Mouse (Mus musculus) cerebellum, adult 11 months (tissue): Measurements from ENCODE around the gene Cd93.

ENCODE experiments used
- DNase-seq: peaks from one replicate; pipeline ENCODE4 v3.0.0; 2022

Gene Cd93

DNA sequence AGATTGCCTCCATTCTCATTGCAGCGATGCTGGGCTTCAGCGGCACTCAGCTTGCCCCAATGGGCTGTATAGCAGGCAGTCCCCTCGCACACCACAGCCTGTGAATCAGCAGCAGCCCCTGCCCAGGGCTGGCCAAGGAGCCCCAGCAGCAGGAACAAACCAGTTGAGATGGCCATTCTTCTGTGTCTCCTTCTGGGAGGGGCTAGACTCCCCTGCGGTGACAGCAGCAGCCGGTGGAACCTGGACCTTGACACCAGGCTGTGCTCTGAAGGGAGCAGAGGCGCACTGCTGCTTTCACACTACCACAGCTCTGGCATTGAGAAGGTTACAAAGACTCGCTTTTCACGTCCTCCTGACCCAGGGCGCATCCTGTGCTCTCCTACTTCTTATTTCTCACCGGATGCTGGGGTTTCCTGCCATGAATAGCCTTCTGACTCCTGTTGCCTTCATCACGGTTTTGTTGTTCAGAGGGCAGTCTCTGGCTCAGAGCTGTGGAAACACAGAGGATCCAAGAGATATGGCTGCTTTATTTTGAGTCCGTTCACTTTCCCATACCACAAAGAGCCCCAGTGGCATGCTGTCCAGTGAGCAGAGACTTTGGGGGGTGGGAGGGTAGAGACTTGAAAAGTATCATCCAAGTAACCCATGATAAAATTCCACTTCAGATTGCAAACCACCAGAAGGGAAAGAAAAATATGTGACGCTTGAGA lies at the start of gene Cd93:
Cd93 (minus strand) TSS at position 315 of the 710 bp plus-strand sequence.
- no peak for DNase-seq

DNA sequence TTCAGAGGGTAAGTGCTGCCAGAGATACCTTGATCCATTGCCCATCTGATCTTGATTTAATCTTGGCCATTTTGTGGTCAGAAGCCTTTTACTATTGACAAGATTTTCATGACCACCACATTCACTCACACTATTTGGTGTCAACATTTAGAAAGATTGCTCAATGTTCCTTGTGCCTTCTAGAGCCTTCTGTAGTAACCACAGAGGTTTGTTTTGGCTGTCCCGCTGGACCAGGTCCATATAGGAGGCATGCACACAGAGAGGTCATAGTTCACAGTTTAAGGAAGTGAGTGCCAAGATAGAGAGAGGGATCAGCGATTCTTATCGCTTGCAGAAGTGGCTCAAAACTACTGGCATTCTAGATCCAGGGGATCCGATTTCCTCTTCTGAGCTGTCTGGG lies 48.7 kb upstream of the Cd93 start:
- no peak for DNase-seq

DNA sequence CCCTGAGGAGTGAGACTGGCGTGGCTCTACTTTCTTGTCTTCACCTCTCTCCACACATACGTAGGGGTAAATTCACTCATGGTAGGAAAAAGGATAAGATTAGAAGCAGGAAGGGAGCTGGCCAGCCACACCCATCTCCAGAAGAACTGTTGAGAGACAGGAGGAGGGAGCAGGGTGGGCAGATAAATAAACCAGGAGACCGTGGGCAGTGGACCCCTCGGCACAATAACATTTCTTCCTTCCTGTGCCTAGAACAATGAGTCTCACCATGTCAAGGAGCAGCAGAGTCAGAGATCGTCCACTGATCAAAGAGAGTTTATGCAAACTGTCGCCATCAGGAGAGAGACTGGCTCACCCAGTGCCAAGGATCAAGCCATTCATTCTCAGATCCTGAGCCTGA lies 46.8 kb upstream of the Cd93 start:
- no peak for DNase-seq

- no peak for DNase-seq
Observed at GRCm38 (mm10) chr2:148488885-148489284, 45.5 kb upstream of the Cd93 start.

DNA sequence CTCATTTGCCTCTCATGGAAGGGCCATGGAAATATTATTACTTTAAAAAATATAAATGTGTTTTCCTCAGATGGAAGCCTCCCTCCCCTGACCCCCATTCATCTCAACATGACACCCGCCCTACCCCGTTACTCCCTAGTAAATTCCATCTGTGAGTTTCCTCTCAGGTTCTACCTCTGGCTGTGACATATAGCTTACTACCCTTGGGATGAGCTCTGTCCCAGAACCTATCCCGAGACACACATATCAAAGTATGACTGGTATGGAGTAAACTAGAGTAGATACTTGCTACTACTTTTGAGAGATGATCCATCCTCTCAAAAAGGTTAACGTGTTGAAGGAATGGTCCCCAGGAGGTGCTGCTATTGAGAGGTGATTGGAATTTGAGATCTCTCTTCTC lies 42.2 kb upstream of the Cd93 start:
- no peak for DNase-seq

DNA sequence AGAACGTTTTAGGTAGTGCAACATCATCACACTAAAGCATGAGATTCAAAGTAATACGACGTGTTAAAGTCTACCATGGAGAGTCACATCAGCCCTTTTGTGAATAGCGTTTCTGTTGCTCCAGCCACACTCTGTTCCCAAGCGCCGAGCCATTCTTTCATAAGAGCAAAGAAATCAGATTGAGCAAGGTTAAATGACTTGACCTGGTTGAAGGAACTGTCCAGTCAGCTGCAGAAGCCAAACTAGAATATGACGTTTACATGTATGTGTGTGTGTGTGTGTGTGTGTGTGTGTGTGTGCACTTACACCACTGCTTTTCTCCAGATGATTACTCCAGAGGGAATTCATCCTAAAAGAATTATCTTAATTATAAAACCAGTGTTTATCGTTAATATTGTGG lies 37.0 kb upstream of the Cd93 start:
- no peak for DNase-seq

DNA sequence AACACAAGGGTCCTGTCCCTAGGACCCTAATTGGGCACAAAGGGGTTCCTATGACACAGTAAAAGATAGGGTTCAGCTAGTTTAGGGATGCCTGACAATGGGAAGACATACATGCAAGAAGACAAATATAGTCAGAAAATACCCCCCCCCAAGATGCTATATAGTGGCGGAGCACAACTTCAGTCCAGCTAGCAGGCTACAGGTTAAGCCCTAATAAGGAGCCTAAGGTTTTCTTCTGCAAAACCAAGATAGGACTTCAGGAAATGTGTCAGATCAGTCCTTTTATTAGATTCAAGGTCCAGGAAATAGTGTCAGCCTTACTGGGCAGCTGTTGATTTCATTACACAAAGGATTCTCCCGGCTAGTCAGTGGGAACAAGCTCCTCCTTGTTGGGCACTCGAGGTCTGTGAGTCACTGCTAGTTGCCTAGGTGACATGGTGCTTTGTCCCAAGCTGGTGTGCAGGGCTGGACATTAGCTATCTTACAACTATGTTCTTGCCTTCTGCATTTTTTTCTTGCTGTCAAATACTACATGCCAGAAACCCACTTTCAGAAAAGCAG lies 34.9 kb upstream of the Cd93 start:
- no peak for DNase-seq

DNA sequence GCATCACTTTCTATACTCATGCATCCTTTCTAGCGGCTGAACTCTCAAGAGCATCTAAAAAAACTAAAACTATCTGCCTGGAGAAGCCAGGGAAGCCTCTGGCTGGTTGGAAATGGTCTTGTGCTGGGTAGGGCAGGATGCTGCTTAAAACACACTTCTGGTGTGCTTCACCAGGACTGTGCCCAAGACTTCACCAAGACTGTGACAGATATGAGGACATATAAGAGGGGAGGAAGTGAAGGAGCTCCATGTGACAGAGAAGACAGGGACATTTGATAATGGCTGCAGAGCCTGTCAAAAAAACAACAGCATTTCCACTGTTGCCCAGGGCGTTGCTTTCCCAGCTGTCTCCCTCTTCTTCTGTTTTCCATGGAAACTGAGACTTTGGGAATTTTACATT lies 34.0 kb upstream of the Cd93 start:
- no peak for DNase-seq

DNA sequence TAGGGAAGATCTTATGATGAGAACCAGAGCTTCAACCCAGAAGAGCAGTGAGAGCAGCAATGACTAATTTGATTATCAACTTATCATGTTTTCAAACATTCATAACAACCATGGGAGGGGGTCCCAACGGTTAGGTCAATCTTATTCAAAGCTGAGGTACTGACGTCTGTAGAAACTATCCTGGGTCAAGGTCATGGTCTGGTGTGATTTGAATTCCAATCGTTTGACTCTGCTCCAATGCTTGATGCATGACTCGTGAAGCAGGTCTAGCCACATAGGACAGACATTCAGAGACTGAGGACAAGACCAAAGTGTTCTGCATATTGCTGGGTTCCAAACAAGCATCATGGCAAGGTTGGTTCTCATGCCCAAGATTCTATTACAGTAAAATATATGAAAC lies 33.2 kb upstream of the Cd93 start:
- no peak for DNase-seq

GRCm38 (mm10) chr2:148475879-148476495 lies 32.6 kb upstream of the Cd93 start:
- no peak for DNase-seq

DNA sequence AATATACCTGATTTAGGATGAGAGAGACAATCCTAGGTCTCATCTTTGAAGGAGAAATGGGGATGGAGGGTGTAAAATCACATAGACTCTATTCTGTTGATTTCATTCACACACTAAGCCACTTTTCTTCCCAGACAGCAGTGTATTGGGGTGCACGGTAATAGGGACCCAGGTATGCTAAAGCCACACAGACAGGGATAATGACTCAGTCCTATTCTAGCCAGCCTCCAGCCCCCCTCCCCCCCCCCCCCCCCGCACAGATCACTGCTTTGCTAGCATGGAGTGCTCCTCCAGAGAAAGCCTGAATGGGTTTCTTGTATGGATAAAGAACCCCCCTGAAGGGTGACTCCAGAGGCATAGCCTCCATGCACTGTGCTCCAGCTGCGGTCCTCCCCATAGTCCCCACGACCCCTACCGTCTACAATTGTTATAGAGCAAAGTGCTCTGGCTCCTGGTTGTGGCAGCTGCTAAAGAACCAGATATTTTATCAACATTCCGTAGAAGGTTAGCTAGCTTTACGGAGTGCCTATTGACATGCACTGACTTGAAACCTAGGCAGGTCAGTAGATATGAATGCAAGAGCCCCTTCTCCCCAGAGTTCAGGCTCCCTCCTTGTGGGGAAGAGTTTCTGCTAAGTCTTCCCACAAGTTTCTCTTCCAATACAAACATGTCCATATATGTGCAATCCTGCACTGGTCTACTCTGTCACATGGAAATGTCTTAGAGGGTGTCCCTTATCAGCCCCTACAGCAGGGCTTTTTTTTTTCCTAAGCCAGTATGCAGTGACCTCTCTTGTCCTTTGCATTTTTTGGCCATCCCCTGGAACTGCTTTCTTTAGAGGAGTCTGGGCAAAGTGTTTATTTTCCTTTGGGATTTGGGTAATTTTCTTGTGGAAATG lies 26.2 kb upstream of the Cd93 start:
- no peak for DNase-seq

DNA sequence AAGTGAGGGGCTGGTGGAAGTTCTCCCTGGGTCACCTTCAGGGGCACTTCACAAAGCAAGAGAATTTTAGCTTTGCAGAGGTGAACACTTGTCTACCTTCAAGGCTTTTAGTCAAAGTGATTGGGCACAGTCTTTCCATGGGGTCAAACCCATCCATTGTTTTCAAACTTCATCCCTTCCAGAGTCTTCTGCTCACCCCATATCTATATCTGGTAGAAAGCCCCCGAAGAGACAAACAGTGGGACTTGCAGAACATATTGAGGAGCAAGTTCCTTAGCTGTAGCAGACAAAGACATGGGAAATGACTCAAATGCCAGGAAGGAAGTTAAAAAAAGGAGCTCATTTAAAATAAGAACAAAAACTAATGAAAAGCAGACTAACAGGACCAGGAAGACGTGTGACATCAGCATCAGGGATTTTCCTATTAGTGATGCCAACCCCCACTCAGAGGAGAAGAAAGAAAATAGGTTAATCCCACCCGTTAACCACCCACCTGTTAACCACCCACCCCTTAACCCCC lies 24.6 kb upstream of the Cd93 start:
- no peak for DNase-seq

DNA sequence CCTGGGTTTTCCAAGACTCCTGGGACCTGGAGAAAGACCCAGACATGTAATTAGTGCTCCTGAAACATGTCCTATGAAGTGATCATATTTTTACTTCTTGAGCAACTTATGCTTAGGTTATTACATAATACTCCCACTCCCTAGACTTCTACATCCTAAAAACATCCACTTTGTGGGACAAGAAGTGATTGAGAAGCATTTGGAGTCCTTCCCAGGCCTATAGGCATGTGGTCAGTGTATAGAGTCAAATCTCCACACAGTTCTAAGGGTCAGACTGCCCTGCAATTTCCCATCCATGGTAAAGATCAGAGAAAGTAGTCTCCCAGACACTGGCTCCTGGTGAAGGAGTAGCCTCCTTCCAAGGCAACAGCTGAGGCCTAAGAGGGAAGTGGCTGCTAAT lies 12.0 kb upstream of the Cd93 start:
- no peak for DNase-seq

DNA sequence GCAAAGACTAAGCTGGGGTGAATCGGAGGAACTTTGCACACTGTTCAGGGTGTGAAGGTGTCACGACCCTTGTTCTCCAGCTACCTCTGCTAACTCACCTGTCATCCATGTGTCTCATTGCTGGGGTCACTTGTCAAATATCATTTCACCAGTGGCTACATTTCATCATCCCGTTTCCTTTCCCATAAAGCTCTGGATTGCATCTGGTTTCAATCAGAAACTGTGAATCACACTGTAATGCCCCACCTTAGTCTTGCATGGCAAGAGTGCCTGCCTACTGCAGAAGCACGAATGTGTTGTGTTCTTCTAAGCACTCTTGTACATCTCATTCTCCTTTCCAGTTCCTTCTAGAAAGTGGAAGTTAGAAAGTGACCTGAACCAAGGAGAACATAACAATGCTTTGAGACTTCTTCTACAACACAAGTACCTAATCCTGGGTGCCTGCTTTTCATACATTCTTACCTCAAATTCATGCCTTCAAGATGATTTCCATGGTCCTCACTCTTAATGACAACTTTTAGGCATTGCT lies 10.7 kb upstream of the Cd93 start:
- DNase-seq: no peak

GRCm38 (mm10) chr2:148453061-148453460 lies 9.7 kb upstream of the Cd93 start:
- no peak for DNase-seq

- DNase-seq: no peak
Observed at GRCm38 (mm10) chr2:148451498-148451897, 8.1 kb upstream of the Cd93 start.

GRCm38 (mm10) chr2:148450616-148451015 lies 7.3 kb upstream of the Cd93 start:
- no peak for DNase-seq

- no peak for DNase-seq
Observed at GRCm38 (mm10) chr2:148449659-148450058, 6.3 kb upstream of the Cd93 start.

GRCm38 (mm10) chr2:148446446-148446845 lies 3.1 kb upstream of the Cd93 start:
- no peak for DNase-seq

DNA sequence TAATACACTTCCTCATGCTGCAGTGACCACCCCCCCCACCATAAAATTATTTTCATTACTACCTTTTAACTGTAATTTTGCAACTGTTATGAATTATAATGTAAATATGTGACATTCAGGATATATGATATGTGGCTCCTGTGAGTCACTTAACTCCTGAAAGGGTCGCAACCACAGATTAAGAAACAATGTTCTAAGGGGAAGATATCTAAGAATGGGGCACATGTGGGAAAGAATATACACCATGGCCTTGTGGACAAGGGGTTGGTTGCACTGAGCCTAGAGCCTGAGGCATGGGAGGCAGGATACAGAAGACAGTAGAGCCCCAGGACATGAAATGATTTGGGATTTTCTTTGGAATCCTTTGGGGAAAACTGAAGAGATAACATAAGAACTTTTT lies 2.3 kb upstream of the Cd93 start:
- no peak for DNase-seq

GRCm38 (mm10) chr2:148444472-148444871 lies 1.1 kb upstream of the Cd93 start:
- DNase-seq: no peak

GRCm38 (mm10) chr2:148442710-148443109 lies 653 bp downstream of the Cd93 start:
- no peak for DNase-seq

- no peak for DNase-seq
Observed at GRCm38 (mm10) chr2:148442172-148442571, 1.2 kb downstream of the Cd93 start.
